ENCODE assay signal across 10 mouse cellular contexts in genomic region chr1:179137145-179137477, GRCm38 (mm10).
DNase-seq lines count a peak whose midpoint lies in the region; ATAC-seq and TF ChIP-seq lines count a peak whose summit lies in the region.
"Had no signal": no experiment of that assay in that cellular context is flagged by ENCODE, and none has a peak within 500 bp of the region (broad histone marks: within the 10 kb centered on the region; RNA-seq: fewer than 3 reads in every experiment).

No protein-coding gene starts in this region.

- no peaks in the 10 kb centered on the region for H3K36me3 ChIP-seq in heart, embryonic 14.5 days (ENCODE audit: control insufficient read depth, insufficient read depth, low read length)
- no peaks in the 10 kb centered on the region for H3K36me3 ChIP-seq in lung, embryonic 14.5 days (ENCODE audit: insufficient read depth)
- no peaks in the 10 kb centered on the region for H3K36me3 ChIP-seq in neural tube, embryonic 15.5 days
- H3K36me3 ChIP-seq: neural tube, embryonic 12.5 days had no signal

- peaks cover 8 to 9% of the 10 kb centered on the region in 2 experiments for H3K4me1 ChIP-seq in heart, embryonic 14.5 days (ENCODE audit: control insufficient read depth in 2 of 2, insufficient read depth in 2 of 2, low read length in 2 of 2)
- H3K4me1 ChIP-seq in lung, embryonic 14.5 days (ENCODE audit: insufficient read depth) = peaks cover 5% of the 10 kb centered on the region
- no peaks in the 10 kb centered on the region; the same call in 1 of the 2 replicates for H3K4me1 ChIP-seq in lung, adult 2 months (ENCODE audit: control insufficient read depth, insufficient read depth, low read length)
- peaks cover 7% of the 10 kb centered on the region; the same call in 1 of the 2 replicates for H3K4me1 ChIP-seq in neural tube, embryonic 15.5 days
- H3K4me1 ChIP-seq: neural tube, embryonic 12.5 days had no signal

- DNase-seq in heart, adult 8-10 months (ENCODE audit: low spot score) = no peak
- DNase-seq in lung, embryonic 14.5 days = peak; percentile 48
- DNase-seq in lung, adult 2 months = no peak
- peak; percentile 15 for DNase-seq in retina, postnatal 1 day
- DNase-seq in thymus, postnatal 36 days = no peak
- DNase-seq: thymus, postnatal 14 days had no signal

- no peak for TF ChIP-seq POLR2A in lung, adult 2 months (IDR thresholded peaks at IDR 0.05; ENCODE audit: borderline replicate concordance, extremely low read depth, low read depth, low read length)

- H3K4me2 ChIP-seq in heart, embryonic 14.5 days (ENCODE audit: low read length) = peak overlapping the region; percentile 39
- no peak overlapping the region for H3K4me2 ChIP-seq in lung, embryonic 14.5 days
- H3K4me2 ChIP-seq in neural tube, embryonic 15.5 days = no peak overlapping the region
- H3K4me2 ChIP-seq: neural tube, embryonic 12.5 days had no signal

- peaks cover 6% of the 10 kb centered on the region; the same call in 1 of the 2 replicates for H3K9me3 ChIP-seq in heart, embryonic 14.5 days (ENCODE audit: control insufficient read depth, low read length)
- H3K9me3 ChIP-seq in lung, embryonic 14.5 days (ENCODE audit: low read depth, low read length) = no peaks in the 10 kb centered on the region
- peaks cover 8% of the 10 kb centered on the region; the same call in 1 of the 2 replicates for H3K9me3 ChIP-seq in neural tube, embryonic 15.5 days (replicated peaks)

- WGBS in heart, embryonic 14.5 days = 41% methylated on average over 3 of the region's 3 CpGs
- 60% methylated on average over 3 of the region's 3 CpGs for WGBS in lung, embryonic 14.5 days
- WGBS in lung, adult 2 months = 52% methylated on average over 3 of the region's 3 CpGs
- 72% methylated on average over 3 of the region's 3 CpGs for WGBS in neural tube, embryonic 15.5 days

- H3K27me3 ChIP-seq in heart, embryonic 14.5 days (ENCODE audit: control insufficient read depth, insufficient read depth, low read length) = no peaks in the 10 kb centered on the region
- no peaks in the 10 kb centered on the region for H3K27me3 ChIP-seq in lung, embryonic 14.5 days (ENCODE audit: insufficient read depth, low read length)
- 0 out of 2 replicates have a peak, but pooled peaks cover 4% of the 10 kb centered on the region for H3K27me3 ChIP-seq in neural tube, embryonic 15.5 days (replicated peaks)
- H3K27me3 ChIP-seq: neural tube, embryonic 12.5 days had no signal

- no peak overlapping the region for H3K4me3 ChIP-seq in heart, embryonic 14.5 days (ENCODE audit: control insufficient read depth in 1 of 2, insufficient read depth in 1 of 2, low read depth in 1 of 2, low read length in 2 of 2)
- H3K4me3 ChIP-seq in lung, embryonic 14.5 days (ENCODE audit: low read depth, low read length) = no peak overlapping the region
- no peak overlapping the region for H3K4me3 ChIP-seq in lung, adult 2 months (replicated peaks; ENCODE audit: extremely low read depth, low read depth, low read length)
- no peak overlapping the region for H3K4me3 ChIP-seq in neural tube, embryonic 15.5 days (replicated peaks)
- H3K4me3 ChIP-seq: neural tube, embryonic 12.5 days had no signal

- H3K9ac ChIP-seq in heart, embryonic 14.5 days (ENCODE audit: low read length) = no peak overlapping the region
- H3K9ac ChIP-seq in lung, embryonic 14.5 days = no peak overlapping the region
- no peak overlapping the region for H3K9ac ChIP-seq in neural tube, embryonic 15.5 days (replicated peaks)
- H3K9ac ChIP-seq: neural tube, embryonic 12.5 days had no signal

- H3K27ac ChIP-seq in heart, embryonic 14.5 days (replicated peaks in 1 of 2; ENCODE audit: control insufficient read depth in 1 of 2, insufficient read depth in 1 of 2, low read depth in 2 of 2, low read length in 2 of 2) = peak overlapping the region; percentile 34 to 52; a peak in 3 of 4 replicates
- H3K27ac ChIP-seq in lung, embryonic 14.5 days (ENCODE audit: low read depth) = no peak overlapping the region
- no peak overlapping the region for H3K27ac ChIP-seq in neural tube, embryonic 15.5 days (replicated peaks)
- H3K27ac ChIP-seq: neural tube, embryonic 12.5 days had no signal

- TF ChIP-seq CTCF in lung, embryonic 14.5 days (IDR thresholded peaks at IDR 0.05; ENCODE audit: low read depth) = peak; percentile 56
- TF ChIP-seq CTCF in lung, adult 2 months (IDR thresholded peaks at IDR 0.05; ENCODE audit: insufficient read depth, low read length) = no peak

- ATAC-seq in heart, embryonic 14.5 days (ENCODE audit: insufficient number of reproducible peaks, insufficient read depth, low FRiP score, low read depth) = no peak
- no peak for ATAC-seq in lung, embryonic 14.5 days (ENCODE audit: insufficient read depth)
- ATAC-seq in common myeloid progenitor, adult 5-6 weeks (replicated peaks; ENCODE audit: low read depth, poor library complexity, severe bottlenecking) = peak; percentile 43
- no peak for ATAC-seq in neural tube, embryonic 15.5 days (ENCODE audit: low FRiP score)

Comparison
In these comparisons a context has a peak if more than half of its experiments do, and no peak if none do; other contexts are left out.
1. DNase-seq: peak in lung, embryonic 14.5 days (single experiment) and retina, postnatal 1 day (single experiment); none in heart, adult 8-10 months (single experiment), lung, adult 2 months (single experiment) and thymus, postnatal 36 days (0 of 2).
2. H3K27ac ChIP-seq: peak in heart, embryonic 14.5 days (2 of 2); none in lung, embryonic 14.5 days (single experiment) and neural tube, embryonic 15.5 days (single experiment).